Mouse (Mus musculus) right cerebral cortex, postnatal 25 days (tissue): ENCODE data around the gene Arhgef7.
"Not testable (repeated sequence)": the region's sequence is repeated elsewhere in the genome, so short reads cannot be mapped to it uniquely, and the experiment has no call there.

ENCODE experiments used
- DNase-seq: peaks from one replicate; pipeline ENCODE4 v3.0.0; 2022

The Arhgef7 gene

GRCm38 (mm10) chr8:11843677-11844315 lies 116.3 kb downstream of the Arhgef7 start:
- no peak for DNase-seq

- DNase-seq = no peak
These were observed 116.8 kb downstream of the Arhgef7 start for GRCm38 (mm10) chr8:11844316-11844685.

DNA sequence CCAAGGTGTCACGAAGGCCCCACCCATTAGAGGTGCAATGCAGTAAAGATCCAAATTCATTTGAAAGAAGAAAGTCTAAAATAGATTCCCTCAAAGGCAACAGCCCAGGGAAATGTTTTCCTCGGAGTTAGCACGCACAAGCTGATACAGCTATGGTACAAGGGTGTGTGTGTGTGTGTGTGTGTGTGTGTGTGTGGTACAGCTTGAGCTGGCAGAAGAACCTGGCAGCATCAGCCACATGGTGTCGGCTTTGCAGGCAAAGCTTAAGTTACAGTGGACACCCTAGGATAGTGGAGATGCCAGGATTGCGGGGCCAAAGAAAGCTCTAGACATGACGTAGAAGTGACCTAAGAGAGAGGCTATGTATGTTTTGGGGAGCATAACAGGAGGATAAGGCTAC lies 119.3 kb downstream of the Arhgef7 start:
- no peak for DNase-seq

DNA sequence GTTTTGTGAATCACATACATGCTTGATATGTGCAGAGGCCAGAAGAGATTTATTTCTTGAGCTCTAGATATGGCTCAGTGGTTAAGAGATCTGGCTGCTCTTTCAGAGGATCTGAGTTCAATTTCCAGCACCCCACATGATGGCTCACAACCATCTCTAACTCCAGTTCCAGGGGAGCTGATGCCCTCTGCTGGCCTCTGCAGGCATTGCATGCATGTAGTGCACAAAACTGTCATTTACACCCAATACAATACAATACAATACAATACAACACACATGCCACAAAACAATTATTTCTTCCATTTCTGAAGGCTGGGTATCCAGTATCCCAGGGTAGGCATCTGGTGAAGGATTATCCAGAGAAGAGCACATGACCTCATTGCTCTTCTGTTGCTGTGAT lies 140.3 kb downstream of the Arhgef7 start:
- DNase-seq = no peak

- DNase-seq = not testable (repeated sequence)
These were observed 146.7 kb downstream of the Arhgef7 start for GRCm38 (mm10) chr8:11874227-11874626.

DNA sequence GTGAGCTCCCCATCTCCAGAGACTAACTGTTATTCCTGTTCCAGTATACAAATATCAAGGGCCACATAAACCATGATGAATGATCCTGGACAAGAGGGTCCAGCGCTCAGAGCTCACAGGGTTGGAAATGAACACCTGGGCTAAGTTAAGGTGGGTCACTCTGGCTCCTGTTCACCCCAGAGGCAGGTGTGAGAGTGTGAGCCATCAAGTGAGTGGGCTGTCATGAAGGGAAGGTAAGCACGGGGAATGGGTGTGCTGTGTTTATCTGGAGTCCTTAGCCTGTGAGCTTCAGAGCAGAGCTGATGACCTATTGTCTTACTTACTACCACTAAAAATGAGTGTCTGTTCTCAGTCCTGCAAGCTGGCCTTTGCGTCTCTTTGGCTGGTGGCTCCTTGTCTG lies 157.1 kb downstream of the Arhgef7 start:
- no peak for DNase-seq
